Mouse (Mus musculus) stomach, embryonic 16.5 days (tissue): ENCODE measurements around the gene Bend5. TPM values are rescaled to one million over a fixed set of nuclear protein-coding genes. Genes with fewer than 3 reads are reported as not detected.
A peak's percentile ranks its signal among the peaks of the same experiment; 100 is the strongest.

Source experiments
- ATAC-seq: fragments of 200-750 bp; cut with Nextera tagmentation; 2 replicates; pipeline ENCODE4 v1.8.0; 2017; ENCODE audit warnings: moderate number of reproducible peaks, moderate TSS enrichment; ENCODE audit not compliant: insufficient read depth, low FRiP score
- H3K27ac ChIP-seq: fragments of 300-500 bp; sonication (generic); 2 replicates; pipeline ENCODE4 v1.5.1; 2014; ENCODE audit warnings: low read length
- H3K27me3 ChIP-seq: fragments of 300-500 bp; sonication (generic); 2 replicates; pipeline ENCODE4 v1.6.1; 2014; ENCODE audit warnings: low read length, control low read depth, mixed read lengths; ENCODE audit not compliant: control insufficient read depth, insufficient read depth
- H3K36me3 ChIP-seq: fragments of 300-500 bp; sonication (generic); 2 replicates; pipeline ENCODE4 v1.6.1; 2014; ENCODE audit warnings: low read length; ENCODE audit not compliant: control insufficient read depth, insufficient read depth
- H3K4me1 ChIP-seq: fragments of 300-500 bp; sonication (generic); 2 replicates; pipeline ENCODE4 v1.6.1; 2014; ENCODE audit warnings: low read length, control low read depth, mixed read lengths; ENCODE audit not compliant: control insufficient read depth, insufficient read depth
- H3K4me2 ChIP-seq: fragments of 300-500 bp; sonication (generic); 2 replicates; pipeline ENCODE4 v1.6.1; 2014; ENCODE audit warnings: low read depth, low read length, mixed read lengths
- H3K4me3 ChIP-seq: fragments of 300-500 bp; sonication (generic); replicated peaks from 2 replicates; pipeline ENCODE4 v1.5.1; 2014; ENCODE audit warnings: mild to moderate bottlenecking, low read length
- H3K9ac ChIP-seq: fragments of 300-500 bp; sonication (generic); 2 replicates; pipeline ENCODE4 v1.6.1; 2014; ENCODE audit warnings: low read length
- H3K9me3 ChIP-seq: fragments of 300-500 bp; sonication (generic); replicated peaks from 2 replicates; pipeline ENCODE4 v1.6.1; 2016; ENCODE audit warnings: low read length, control low read depth; ENCODE audit not compliant: control insufficient read depth
- WGBS: fragments of 180-500 bp; shearing (Covaris S2); extraction: QIAGEN DNeasy Blood & Tissue Kit; methylation state at CpG from one replicate; pipeline ENCODE4 v1.1.7; 2014; 5-methylcytosine and 5-hydroxymethylcytosine counted together
- polyA plus RNA-seq: library from polyadenylated mRNA; unstranded; fragments of >200 nt; fragmentation: Nextera tagmentation; extraction: Ambion mirVana; gene quantifications from 2 replicates; pipeline ENCODE4 v1.2.1, GENCODE M21; 2015

Gene Bend5
- polyA plus RNA-seq, 1 experiment from 2014 or later = 29.3 TPM

DNA sequence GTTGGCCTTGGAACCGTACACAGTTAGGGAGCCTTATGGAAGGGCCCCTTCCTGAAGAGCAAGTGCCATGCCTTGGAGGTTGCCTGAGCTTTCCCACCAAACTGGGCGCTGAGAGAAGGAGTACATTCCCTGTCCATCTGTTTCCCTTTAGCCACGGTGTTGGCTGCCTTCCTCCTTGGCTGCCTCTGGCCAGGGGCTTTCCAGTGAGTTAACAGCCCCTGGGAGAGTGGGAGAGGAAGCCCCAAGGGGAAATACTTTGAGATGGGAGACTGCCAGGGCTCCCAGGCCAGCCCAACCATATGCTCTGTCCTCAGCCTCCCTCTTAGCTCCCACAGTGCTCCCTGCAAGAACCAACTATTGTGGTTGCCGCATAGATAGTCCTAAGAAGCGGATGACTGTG lies 70.4 kb downstream of the Bend5 start:
- Histone ChIP-seq H3K4me3 (no peak overlapping the region), H3K27ac (no peak overlapping the region), H3K4me2 (no peak overlapping the region), H3K9ac (no peak overlapping the region), H3K36me3 (no peaks in the 10 kb centered on the region), H3K27me3 (no peaks in the 10 kb centered on the region), H3K4me1 (peaks cover 6% of the 10 kb centered on the region), H3K9me3 (no peaks in the 10 kb centered on the region)
- WGBS = 59% methylated on average over 5 of the region's 5 CpGs
- ATAC-seq = peak; percentile 72; the same call in 1 of the 2 replicates

DNA sequence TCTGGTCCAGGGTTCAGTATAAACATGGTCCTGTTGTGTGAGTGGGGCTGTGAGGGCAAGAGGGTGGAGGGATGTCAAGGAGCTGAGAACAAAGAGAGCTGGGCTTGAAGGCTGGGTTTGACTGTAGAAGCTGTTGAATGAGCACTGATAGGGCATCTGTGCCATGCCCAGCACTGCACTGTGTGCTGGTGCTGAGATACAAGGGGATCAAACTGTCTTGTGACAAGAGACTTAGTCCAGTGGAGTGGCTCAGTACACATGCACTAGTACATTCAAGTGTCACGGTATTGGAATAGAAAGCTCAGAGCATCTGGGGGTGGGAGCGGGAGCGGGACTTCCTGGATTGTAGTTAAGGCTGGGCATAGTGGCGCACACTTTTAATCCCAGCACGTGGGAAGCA lies 71.4 kb downstream of the Bend5 start:
- Histone ChIP-seq H3K4me2 (no peak overlapping the region), H3K4me1 (peaks cover 6% of the 10 kb centered on the region), H3K4me3 (no peak overlapping the region), H3K9ac (no peak overlapping the region), H3K36me3 (no peaks in the 10 kb centered on the region), H3K9me3 (no peaks in the 10 kb centered on the region), H3K27me3 (no peaks in the 10 kb centered on the region), H3K27ac (no peak overlapping the region)
- 65% methylated on average over 5 of the region's 5 CpGs for WGBS
- no peak for ATAC-seq

DNA sequence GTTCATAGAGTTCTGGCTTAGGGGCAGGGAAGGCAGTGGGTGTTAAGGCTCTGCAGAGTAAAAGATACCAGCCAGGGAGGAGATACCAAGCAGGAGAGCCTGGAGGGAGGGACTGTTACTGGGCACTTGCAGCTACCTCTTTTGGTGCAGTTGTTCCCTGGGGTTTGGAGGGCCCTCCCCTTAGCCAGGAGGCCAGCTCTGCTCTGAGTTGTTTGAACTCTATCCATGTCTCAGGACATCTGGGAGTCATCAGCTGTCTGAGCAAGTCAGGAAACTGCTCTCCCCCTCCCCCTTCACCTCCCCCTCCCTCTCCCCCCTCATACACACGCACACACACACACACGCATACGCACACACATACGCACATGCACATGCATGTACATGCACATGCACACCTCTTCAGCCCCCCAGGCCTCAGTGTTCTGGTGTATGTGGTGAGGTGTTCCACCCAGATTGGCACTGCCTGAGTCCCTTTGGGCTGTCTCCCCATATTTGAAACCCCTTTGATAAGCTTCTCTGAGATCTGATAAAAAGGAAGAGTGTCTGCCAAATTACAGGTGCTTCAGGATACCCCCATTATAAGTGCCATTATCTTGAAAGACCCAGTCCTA lies 72.5 kb downstream of the Bend5 start:
- no peak overlapping the region for H3K27ac ChIP-seq
- 69% methylated on average over 4 of the region's 4 CpGs for WGBS
- no peak overlapping the region for H3K9ac ChIP-seq
- H3K4me3 ChIP-seq = no peak overlapping the region
- no peaks in the 10 kb centered on the region for H3K9me3 ChIP-seq
- H3K4me2 ChIP-seq = no peak overlapping the region
- ATAC-seq = no peak
- peaks cover 6% of the 10 kb centered on the region for H3K4me1 ChIP-seq
- H3K27me3 ChIP-seq = no peaks in the 10 kb centered on the region
- H3K36me3 ChIP-seq = no peaks in the 10 kb centered on the region

DNA sequence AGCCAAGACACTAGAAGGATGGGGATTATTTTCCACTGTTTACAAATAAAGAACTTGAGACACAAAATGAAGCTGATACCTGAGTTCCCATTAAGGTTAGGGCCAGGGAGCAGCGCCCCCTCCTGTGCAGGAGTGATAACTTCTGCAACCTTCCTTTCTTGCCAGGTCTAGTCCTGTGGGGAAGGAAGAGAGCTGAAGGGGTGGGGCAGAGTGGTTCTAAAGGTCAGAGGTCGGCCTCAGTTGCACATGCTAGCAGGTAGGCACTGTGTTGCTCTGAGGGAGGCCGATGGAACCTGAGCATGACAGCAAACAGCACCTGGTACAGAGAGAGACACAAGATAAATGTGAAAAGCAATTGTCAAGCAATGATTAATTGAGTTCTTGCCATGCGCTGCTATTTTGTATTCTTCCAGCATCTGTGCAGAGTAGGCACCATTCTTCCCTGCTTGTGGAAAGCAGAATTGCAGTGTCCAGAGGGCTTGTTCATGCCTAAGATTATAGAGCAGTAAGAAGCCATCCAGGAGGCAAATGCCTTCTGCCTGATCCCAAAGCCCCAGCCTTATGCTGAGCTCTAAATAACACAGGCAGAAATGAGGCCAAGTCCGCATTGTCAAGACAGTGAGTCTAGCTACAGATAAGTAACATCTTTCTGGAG lies 79.1 kb downstream of the Bend5 start:
- H3K4me1 ChIP-seq = no peaks in the 10 kb centered on the region
- H3K27me3 ChIP-seq = no peaks in the 10 kb centered on the region
- H3K4me3 ChIP-seq = no peak overlapping the region
- no peak overlapping the region for H3K27ac ChIP-seq
- no peak for ATAC-seq
- WGBS = 52% methylated on average over 5 of the region's 5 CpGs
- H3K36me3 ChIP-seq = no peaks in the 10 kb centered on the region
- no peaks in the 10 kb centered on the region for H3K9me3 ChIP-seq
- no peak overlapping the region for H3K9ac ChIP-seq
- H3K4me2 ChIP-seq = no peak overlapping the region

DNA sequence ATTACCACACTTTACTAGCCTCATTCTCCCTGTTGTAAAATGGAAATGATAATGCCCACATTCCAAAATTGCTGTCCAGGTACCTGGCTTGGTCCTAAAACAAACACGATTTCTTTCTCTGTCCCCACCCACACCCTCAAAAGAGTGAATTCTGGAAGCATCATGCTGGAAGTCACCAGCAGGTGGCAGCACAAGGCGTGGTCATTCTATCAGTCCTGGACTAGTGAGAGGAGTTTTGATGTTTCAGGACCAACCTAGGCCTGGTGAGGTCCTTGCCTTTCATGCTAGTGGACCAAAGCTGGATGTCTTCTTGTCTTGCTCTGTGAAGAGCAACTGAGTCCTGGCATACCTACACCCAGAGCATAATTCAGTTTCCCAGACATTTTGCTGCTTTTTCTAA lies 81.1 kb downstream of the Bend5 start:
- H3K9me3 ChIP-seq = no peaks in the 10 kb centered on the region
- no peaks in the 10 kb centered on the region for H3K36me3 ChIP-seq
- H3K27me3 ChIP-seq = no peaks in the 10 kb centered on the region
- no peak overlapping the region for H3K9ac ChIP-seq
- no peak overlapping the region for H3K27ac ChIP-seq
- ATAC-seq = no peak
- H3K4me1 ChIP-seq = no peaks in the 10 kb centered on the region
- H3K4me3 ChIP-seq = no peak overlapping the region
- WGBS = 7% methylated on average over 2 of the region's 2 CpGs
- no peak overlapping the region for H3K4me2 ChIP-seq

DNA sequence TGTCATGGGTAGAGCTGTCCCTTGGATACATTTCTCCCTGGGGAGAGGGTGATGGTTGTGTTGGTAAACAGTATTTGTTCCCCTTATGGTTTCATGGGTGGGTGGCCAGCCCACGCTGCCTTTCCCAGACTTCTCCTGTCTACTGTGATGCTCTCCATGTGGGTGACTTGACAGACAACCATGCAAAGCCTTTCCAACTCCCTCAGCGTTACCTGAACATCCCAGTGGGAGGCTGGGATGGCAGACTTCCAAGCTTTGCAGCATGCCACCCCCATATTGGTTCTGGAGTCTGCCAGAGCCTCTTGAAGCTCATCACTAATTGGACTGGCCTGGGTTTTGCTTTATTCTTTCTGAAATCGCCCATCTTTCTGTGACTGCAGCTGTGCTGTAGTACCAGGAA lies 83.9 kb downstream of the Bend5 start:
- Histone ChIP-seq H3K27ac (no peak overlapping the region), H3K9ac (no peak overlapping the region), H3K4me1 (no peaks in the 10 kb centered on the region), H3K9me3 (no peaks in the 10 kb centered on the region), H3K4me3 (no peak overlapping the region), H3K27me3 (no peaks in the 10 kb centered on the region), H3K4me2 (no peak overlapping the region), H3K36me3 (no peaks in the 10 kb centered on the region)
- ATAC-seq = no peak
- 59% methylated on average over 3 of the region's 3 CpGs for WGBS

DNA sequence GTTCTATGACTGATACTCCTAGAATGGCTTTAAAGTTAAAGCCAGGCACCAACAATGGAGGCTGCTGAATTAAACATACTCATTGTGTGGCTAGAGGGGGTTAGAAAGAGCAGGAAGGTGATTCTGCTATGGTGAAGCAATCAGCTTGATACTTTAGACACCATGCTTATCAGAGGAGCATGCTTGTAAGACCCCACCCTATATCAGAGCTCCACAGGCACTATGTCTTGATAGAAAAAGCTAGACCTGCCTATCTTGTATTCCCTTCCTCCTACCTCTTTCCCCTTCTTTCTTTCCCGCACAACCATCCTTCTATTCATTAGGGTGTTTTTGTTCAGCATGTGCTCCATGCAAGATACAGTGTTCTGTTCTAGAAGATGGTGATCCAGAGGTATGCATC lies 86.6 kb downstream of the Bend5 start:
- no peaks in the 10 kb centered on the region for H3K4me1 ChIP-seq
- no peak overlapping the region for H3K4me3 ChIP-seq
- H3K27me3 ChIP-seq = no peaks in the 10 kb centered on the region
- no peaks in the 10 kb centered on the region for H3K36me3 ChIP-seq
- 85% methylated on average over 1 of the region's 1 CpGs for WGBS
- H3K27ac ChIP-seq = no peak overlapping the region
- no peak overlapping the region for H3K4me2 ChIP-seq
- H3K9me3 ChIP-seq = no peaks in the 10 kb centered on the region
- no peak overlapping the region for H3K9ac ChIP-seq
- no peak for ATAC-seq

DNA sequence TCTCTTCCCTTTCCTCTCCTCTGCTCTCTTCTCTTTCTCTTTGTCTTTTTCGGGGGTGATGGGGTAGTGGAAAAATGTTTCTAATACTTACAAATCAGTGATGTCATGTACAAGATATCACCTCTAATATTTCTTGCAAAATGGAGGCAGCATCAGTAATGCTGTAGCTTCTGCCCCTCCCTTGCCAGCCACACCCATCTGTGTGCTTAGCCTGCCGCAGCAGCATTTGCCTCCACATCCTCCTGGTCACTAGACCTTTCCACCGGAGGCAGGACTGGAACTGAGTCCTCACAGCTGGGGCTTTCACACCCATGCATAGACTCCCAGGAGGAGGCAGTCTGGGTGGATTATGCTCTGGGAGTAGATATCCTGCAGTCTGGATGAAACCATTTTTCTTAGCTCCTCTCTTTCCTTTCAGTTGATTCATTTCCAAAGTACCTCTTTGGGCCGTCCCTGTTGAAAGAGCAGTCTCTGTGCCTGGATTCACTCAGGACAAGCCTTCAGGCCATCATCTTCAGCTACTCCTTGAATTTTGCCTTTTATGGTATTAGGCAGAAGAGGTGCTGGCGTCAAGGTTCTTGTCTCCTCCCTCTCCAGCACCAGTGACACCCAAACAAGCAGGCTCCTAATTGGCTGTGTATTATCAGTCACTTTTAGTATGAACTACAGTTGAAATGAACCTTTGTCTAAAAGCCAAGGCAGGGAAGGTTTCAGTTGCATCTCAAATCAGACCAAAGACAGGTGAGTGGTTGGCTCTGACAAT lies 88.3 kb downstream of the Bend5 start:
- Histone ChIP-seq H3K4me3 (no peak overlapping the region), H3K4me1 (no peaks in the 10 kb centered on the region), H3K27me3 (no peaks in the 10 kb centered on the region), H3K9me3 (no peaks in the 10 kb centered on the region), H3K27ac (no peak overlapping the region; the same call in 1 of the 2 replicates), H3K36me3 (no peaks in the 10 kb centered on the region), H3K4me2 (no peak overlapping the region), H3K9ac (no peak overlapping the region)
- 46% methylated on average over 5 of the region's 5 CpGs for WGBS
- peak; percentile 58; the same call in 1 of the 2 replicates for ATAC-seq

DNA sequence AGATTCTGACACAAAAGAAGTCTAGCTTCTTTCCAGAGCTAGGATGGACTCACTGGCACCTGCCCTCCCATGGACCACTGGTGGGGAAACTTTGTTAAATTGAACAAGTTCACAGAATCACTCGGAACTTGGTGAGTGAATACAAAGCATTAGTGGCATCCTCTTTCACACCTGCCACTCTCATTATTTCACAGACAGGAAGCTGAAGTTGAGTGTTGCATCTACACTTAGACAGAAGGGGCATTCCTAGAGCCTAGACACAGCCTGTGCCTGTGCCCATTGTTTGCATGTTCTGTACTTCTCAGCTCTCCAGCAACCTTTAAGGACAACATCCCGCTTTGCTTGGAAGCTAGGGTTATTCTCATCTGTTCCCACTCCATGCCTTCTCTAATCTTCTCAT lies 90.1 kb downstream of the Bend5 start:
- no peaks in the 10 kb centered on the region for H3K9me3 ChIP-seq
- peak overlapping the region; percentile 30; the same call in 1 of the 2 replicates for H3K27ac ChIP-seq
- H3K4me3 ChIP-seq = no peak overlapping the region
- no peaks in the 10 kb centered on the region for H3K36me3 ChIP-seq
- no peak overlapping the region for H3K4me2 ChIP-seq
- ATAC-seq = no peak
- H3K9ac ChIP-seq = no peak overlapping the region
- no peaks in the 10 kb centered on the region for H3K27me3 ChIP-seq
- H3K4me1 ChIP-seq = no peaks in the 10 kb centered on the region
- WGBS = 73% methylated on average over 2 of the region's 2 CpGs
